8 mouse cellular contexts compared by ENCODE assay signal in the genomic region with DNA sequence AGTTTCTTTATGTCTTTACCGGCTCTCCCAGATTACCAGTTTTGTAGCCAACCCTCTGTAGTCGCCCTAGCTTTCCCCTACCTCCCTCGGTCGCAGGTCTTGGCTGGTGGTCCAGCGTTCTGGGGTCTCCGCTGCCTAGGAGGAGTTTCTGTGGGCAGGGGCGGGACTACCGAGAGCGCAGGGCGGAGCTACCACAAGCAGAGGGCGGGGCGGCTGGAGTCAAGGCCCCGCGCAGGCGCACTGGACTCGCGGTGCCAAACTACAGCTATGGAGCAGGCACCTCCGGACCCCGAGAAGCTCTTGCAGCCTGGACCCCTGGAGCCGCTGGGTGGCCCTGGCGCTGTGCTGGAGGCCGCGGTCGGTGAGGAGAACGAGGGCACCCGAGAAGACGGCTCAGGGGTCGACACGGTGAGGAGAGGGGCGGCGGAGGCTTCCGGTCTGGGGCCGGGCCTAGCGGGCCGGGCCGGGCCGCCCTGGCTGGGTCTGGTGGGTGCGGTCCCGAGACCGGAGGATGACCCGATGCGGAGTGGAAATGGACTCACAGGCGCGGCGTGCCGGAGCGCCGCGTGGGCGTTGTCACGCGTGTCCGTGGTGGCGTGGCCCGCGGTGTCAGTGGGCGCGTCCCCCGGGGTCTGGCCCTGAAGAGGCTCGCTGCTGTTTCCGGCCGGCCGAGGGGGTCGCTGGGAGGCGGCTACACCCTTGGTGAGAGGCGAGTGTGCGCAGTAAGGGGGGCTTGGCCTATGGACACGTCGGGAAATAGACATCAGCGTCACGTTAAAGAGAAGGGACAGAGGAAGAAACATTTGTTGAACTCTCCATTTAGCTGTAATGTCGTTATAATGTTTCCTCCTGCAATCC. TPM values are rescaled to one million over a fixed set of nuclear protein-coding genes. Genes with fewer than 3 reads are reported as not detected.
DNase-seq lines count a peak whose midpoint lies in the region; ATAC-seq lines count a peak whose summit lies in the region.

Gene Snx4, plus strand, starts transcription at position 249 of the 858 bp plus-strand sequence.

- no peaks in the 10 kb centered on the region for H3K27me3 ChIP-seq in intestine, embryonic 14.5 days (replicated peaks; ENCODE audit: control insufficient read depth, insufficient read depth, low read length)

- WGBS in intestine, embryonic 14.5 days = under 1% methylated on average over 70 of the region's 72 CpGs

- peak within 1 kb of the TSS; percentile 77 for H3K4me2 ChIP-seq in intestine, embryonic 14.5 days (ENCODE audit: low read length)

- peak within 1 kb of the TSS; percentile 86 for H3K27ac ChIP-seq in intestine, embryonic 14.5 days (ENCODE audit: low read depth)

- H3K9me3 ChIP-seq in intestine, embryonic 14.5 days (ENCODE audit: control insufficient read depth, low read length) = no peaks in the 10 kb centered on the region

- intact Hi-C loops in left cerebral cortex, postnatal 14 days (cut with DNase I) = no loop called here

- H3K36me3 ChIP-seq in intestine, embryonic 14.5 days (ENCODE audit: control insufficient read depth, insufficient read depth, low read length) = no peaks in the 10 kb centered on the region

- peak within 1 kb of the TSS; percentile 96 for H3K4me3 ChIP-seq in intestine, embryonic 14.5 days (ENCODE audit: low read depth, low read length)

- peak within 1 kb of the TSS; percentile 93 for H3K9ac ChIP-seq in intestine, embryonic 14.5 days (ENCODE audit: low read length)

- ATAC-seq in intestine, embryonic 14.5 days (replicated peaks; ENCODE audit: low FRiP score, low TSS enrichment, low read depth) = peak; percentile 92

- DNase-seq in adrenal gland, adult (ENCODE audit: inconsistent age in 2 of 2, low spot score in 1 of 2) = peak; percentile 94 to 99
- peak; percentile 98 for DNase-seq in embryo, embryonic 10.5 days (ENCODE audit: low spot score)
- DNase-seq in gastrocnemius, postnatal 25 days = peak; percentile 89
- peak; percentile 98 for DNase-seq in intestine, embryonic 14.5 days (ENCODE audit: low spot score)
- peak; percentile 91 to 94 for DNase-seq in left cerebral cortex, postnatal 14 days (ENCODE audit: low spot score in 2 of 2)
- peak; percentile 95 for DNase-seq in mesoderm, embryonic 11.5 days (ENCODE audit: low read depth, low spot score)
- peak; percentile 89 to 90 for DNase-seq in right cerebral cortex, postnatal 36 days (ENCODE audit: low spot score in 2 of 2)
- DNase-seq in yolk sac, embryonic 10.5 days (ENCODE audit: low spot score) = peak; percentile 95

- peaks cover 9% of the 10 kb centered on the region for H3K4me1 ChIP-seq in intestine, embryonic 14.5 days (replicated peaks; ENCODE audit: control insufficient read depth, insufficient read depth, low read length)

RNA-seq across cellular contexts. Expression of gene Snx4, which starts in this region (rescaled TPM):
- total RNA-seq in gastrocnemius, postnatal 25 days (2021) = 10 to 100 TPM; 12.6 to 12.7 TPM
- 78.4 and 89.5 TPM in 2 replicates for polyA plus RNA-seq in intestine, embryonic 14.5 days (2014; fragmentation: Nextera tagmentation; extraction: Ambion mirVana)
- 10 to 100 TPM; 46.5 to 49.7 TPM for total RNA-seq in left cerebral cortex, postnatal 14 days (2021)

Comparison
In these comparisons a context has a peak if more than half of its experiments do, and no peak if none do; other contexts are left out.
1. Peak in every context shown above with its lines: DNase-seq, ATAC-seq, H3K4me3 ChIP-seq and H3K27ac ChIP-seq.